Mouse (Mus musculus) urinary bladder, postnatal 25 days (tissue): ENCODE results near the gene Dhdds.

Experiments
- DNase-seq: peaks from one replicate; pipeline ENCODE4 v3.0.0; 2022; ENCODE audit warnings: low spot score

Gene Dhdds

GRCm38 (mm10) chr4:133943791-133944190 is 56.9 kb downstream of the Dhdds start:
- DNase-seq, result no peak

- no peak for DNase-seq
Observed at GRCm38 (mm10) chr4:133942679-133943078, 58.0 kb downstream of the Dhdds start.

- DNase-seq, result no peak
Observed at GRCm38 (mm10) chr4:133941576-133941975, 59.1 kb downstream of the Dhdds start.

- no peak for DNase-seq
Observed at GRCm38 (mm10) chr4:133940386-133941260, 60.1 kb downstream of the Dhdds start.

- no peak for DNase-seq
Observed at GRCm38 (mm10) chr4:133938077-133938476, 62.6 kb downstream of the Dhdds start.

GRCm38 (mm10) chr4:133931785-133932184 is 68.9 kb downstream of the Dhdds start:
- DNase-seq, result no peak

GRCm38 (mm10) chr4:133931349-133931748 is 69.4 kb downstream of the Dhdds start:
- no peak for DNase-seq

- no peak for DNase-seq
Observed at GRCm38 (mm10) chr4:133929278-133929670, 71.4 kb downstream of the Dhdds start.

GRCm38 (mm10) chr4:133928576-133929277 is 72.0 kb downstream of the Dhdds start:
- no peak for DNase-seq

- no peak for DNase-seq
Observed at GRCm38 (mm10) chr4:133925204-133925603, 75.5 kb downstream of the Dhdds start.

- DNase-seq, result no peak
Observed at GRCm38 (mm10) chr4:133923743-133924142, 77.0 kb downstream of the Dhdds start.
